Mouse (Mus musculus): ENCODE data around the gene Stam2. TPM values are rescaled to one million over a fixed set of nuclear protein-coding genes. Genes with fewer than 3 reads are reported as not detected.

Stam2 gene
- 11.8 and 13.9 TPM in 2 replicates for polyA plus RNA-seq (2012; rRNA removed)

GRCm38 (mm10) chr2:52742256-52743158 is at the start of gene Stam2:
Gene Stam2 (minus strand): TSS chr2:52742281.
- no peak for DNase-seq (ENCODE audit: low read depth)

- DNase-seq (ENCODE audit: low read depth): no peak
Observed at GRCm38 (mm10) chr2:52785106-52785721, 43.1 kb upstream of the Stam2 start.

- DNase-seq (ENCODE audit: low read depth): no peak
Observed at GRCm38 (mm10) chr2:52779987-52780386, 37.9 kb upstream of the Stam2 start.

GRCm38 (mm10) chr2:52779381-52779780 is 37.3 kb upstream of the Stam2 start:
- DNase-seq (ENCODE audit: low read depth): no peak

GRCm38 (mm10) chr2:52777839-52778238 is 35.8 kb upstream of the Stam2 start:
- DNase-seq (ENCODE audit: low read depth): no peak

GRCm38 (mm10) chr2:52774373-52774772 is 32.3 kb upstream of the Stam2 start:
- no peak for DNase-seq (ENCODE audit: low read depth)

- DNase-seq (ENCODE audit: low read depth): no peak
Observed at GRCm38 (mm10) chr2:52772774-52773393, 30.8 kb upstream of the Stam2 start.

- DNase-seq (ENCODE audit: low read depth): no peak
Observed at GRCm38 (mm10) chr2:52765130-52765529, 23.0 kb upstream of the Stam2 start.

- DNase-seq (ENCODE audit: low read depth): no peak
Observed at GRCm38 (mm10) chr2:52763891-52764290, 21.8 kb upstream of the Stam2 start.

- no peak for DNase-seq (ENCODE audit: low read depth)
Observed at GRCm38 (mm10) chr2:52763040-52763736, 21.1 kb upstream of the Stam2 start.

- no peak for DNase-seq (ENCODE audit: low read depth)
Observed at GRCm38 (mm10) chr2:52762529-52762928, 20.4 kb upstream of the Stam2 start.

- no peak for DNase-seq (ENCODE audit: low read depth)
Observed at GRCm38 (mm10) chr2:52758627-52759026, 16.5 kb upstream of the Stam2 start.

GRCm38 (mm10) chr2:52756691-52757090 is 14.6 kb upstream of the Stam2 start:
- no peak for DNase-seq (ENCODE audit: low read depth)

GRCm38 (mm10) chr2:52753573-52754317 is 11.7 kb upstream of the Stam2 start:
- DNase-seq (ENCODE audit: low read depth): no peak

- no peak for DNase-seq (ENCODE audit: low read depth)
Observed at GRCm38 (mm10) chr2:52744099-52744498, 2.0 kb upstream of the Stam2 start.

GRCm38 (mm10) chr2:52741681-52742255 is 313 bp downstream of the Stam2 start:
- no peak for DNase-seq (ENCODE audit: low read depth)

GRCm38 (mm10) chr2:52740596-52740995 is 1.5 kb downstream of the Stam2 start:
- DNase-seq (ENCODE audit: low read depth): no peak

GRCm38 (mm10) chr2:52734504-52734903 is 7.6 kb downstream of the Stam2 start:
- no peak for DNase-seq (ENCODE audit: low read depth)

GRCm38 (mm10) chr2:52733659-52734058 is 8.4 kb downstream of the Stam2 start:
- no peak for DNase-seq (ENCODE audit: low read depth)

- no peak for DNase-seq (ENCODE audit: low read depth)
Observed at GRCm38 (mm10) chr2:52732611-52733010, 9.5 kb downstream of the Stam2 start.

- no peak for DNase-seq (ENCODE audit: low read depth)
Observed at GRCm38 (mm10) chr2:52732001-52732400, 10.1 kb downstream of the Stam2 start.

Data from gonadal fat pad, adult 2 months (tissue).